Mouse (Mus musculus): ENCODE results near the gene Olfr1157. TPM values are rescaled to one million over a fixed set of nuclear protein-coding genes. Genes with fewer than 3 reads are reported as not detected.

The Olfr1157 gene
- not detected in 2 replicates for polyA plus RNA-seq (2015; fragmentation: Nextera tagmentation; extraction: Ambion mirVana)

DNA sequence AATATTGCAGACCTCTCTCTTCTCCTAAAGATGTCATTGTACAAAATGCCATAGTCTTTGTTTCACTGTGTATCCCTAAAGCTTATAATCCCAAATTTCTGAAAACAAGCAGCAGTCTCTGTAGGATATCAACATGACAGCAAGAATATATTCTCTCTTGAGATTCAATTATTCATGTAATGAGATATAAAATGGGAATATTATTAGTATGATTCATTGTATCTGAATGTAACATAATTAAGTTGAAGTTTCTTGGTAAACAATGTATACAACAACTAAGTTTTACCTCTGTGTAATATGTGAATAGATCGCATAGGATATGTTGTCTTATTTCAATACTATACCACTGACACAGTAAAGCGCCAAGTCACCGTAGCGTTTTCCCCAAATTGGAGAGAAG is at the start of gene Olfr1157:
TSS of gene Olfr1157 (minus strand) at position 101 of the 400 bp plus-strand sequence.
- Histone ChIP-seq H3K9me3 (ENCODE audit: control insufficient read depth, low read length) (no peaks in the 10 kb centered on the region), H3K27ac (replicated peaks) (no peak within 1 kb of the TSS), H3K4me2 (replicated peaks; ENCODE audit: low read depth) (no peak within 1 kb of the TSS), H3K36me3 (ENCODE audit: control insufficient read depth, insufficient read depth, low read length) (no peaks in the 10 kb centered on the region), H3K4me1 (replicated peaks; ENCODE audit: control insufficient read depth, insufficient read depth) (no peaks in the 10 kb centered on the region), H3K27me3 (ENCODE audit: control insufficient read depth, insufficient read depth, low read length) (no peaks in the 10 kb centered on the region), H3K4me3 (ENCODE audit: low read depth, low read length) (no peak within 1 kb of the TSS), H3K9ac (ENCODE audit: low read length) (no peak within 1 kb of the TSS)
- DNase-seq (ENCODE audit: low spot score) (no peak), ATAC-seq (ENCODE audit: low FRiP score, low TSS enrichment) (no peak)
- 97% methylated on average over 4 of the region's 4 CpGs for WGBS
- TF ChIP-seq EP300 (optimal IDR thresholded peaks at IDR 0.05): no peak

DNA sequence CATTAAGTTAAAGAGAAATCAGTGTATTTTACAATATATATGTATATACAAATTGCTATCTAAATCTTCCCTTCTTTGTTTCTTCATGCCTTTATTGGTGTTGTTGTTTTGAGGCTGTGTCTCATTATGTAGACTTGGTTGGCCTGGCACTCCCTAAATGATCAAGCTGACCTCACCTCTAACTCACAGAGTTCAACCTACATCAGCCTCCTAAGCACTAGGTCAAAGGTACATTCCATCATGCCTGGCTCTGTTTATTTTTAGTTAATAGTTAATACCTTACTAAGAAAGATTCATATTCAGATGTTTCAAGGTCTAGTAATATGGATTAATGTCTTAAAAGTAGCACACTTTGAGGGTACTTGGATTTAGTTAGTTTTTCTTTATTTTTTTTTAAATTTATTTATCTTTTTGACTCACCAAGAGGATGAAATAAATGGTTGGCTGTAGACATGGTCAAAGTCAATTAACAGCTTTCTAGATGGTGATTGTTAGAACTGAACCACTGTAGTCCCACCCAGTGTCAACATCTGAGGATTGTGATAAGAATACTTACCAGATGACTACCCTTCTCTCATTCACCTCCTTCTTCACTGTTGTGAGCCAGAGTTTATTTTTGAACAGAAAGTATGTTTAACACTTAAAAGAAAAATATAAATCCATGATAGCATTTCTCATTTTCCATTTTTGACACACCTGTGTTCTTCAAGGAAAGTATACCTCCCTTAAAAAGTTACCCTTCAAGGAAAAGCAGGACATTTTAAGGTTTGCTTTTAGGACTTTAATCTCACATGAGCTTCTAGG is 39.6 kb upstream of the Olfr1157 start, which contains the start of gene Olfr1160:
TSS of gene Olfr1160 (minus strand) at position 754 of the 804 bp plus-strand sequence.
- no peak within 1 kb of the TSS for H3K4me3 ChIP-seq (ENCODE audit: low read depth, low read length)

DNA sequence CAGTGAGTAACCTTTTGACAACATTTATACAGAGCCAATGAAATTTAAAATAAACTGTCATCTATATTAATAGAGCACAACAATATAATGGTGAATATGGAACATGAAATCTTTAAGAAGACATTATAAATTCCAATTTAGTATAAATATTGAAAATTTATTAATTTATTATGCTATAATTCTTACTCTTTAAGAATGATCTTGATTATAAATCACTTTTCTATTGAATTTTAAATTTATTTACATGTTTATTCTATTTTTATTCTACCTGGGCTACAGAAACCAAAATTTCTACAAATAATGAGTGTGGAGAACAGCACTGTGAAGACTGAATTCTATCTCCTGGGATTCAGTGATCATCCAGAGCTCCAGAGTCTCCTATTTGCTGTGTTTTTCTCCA is 21.7 kb upstream of the Olfr1157 start, which contains the start of gene Olfr1158:
TSS of gene Olfr1158 (plus strand) at position 301 of the 400 bp plus-strand sequence.
- H3K27me3 ChIP-seq (ENCODE audit: control insufficient read depth, insufficient read depth, low read length): no peaks in the 10 kb centered on the region
- no peak for DNase-seq (ENCODE audit: low spot score)
- no peak within 1 kb of the TSS for H3K9ac ChIP-seq (ENCODE audit: low read length)
- H3K4me2 ChIP-seq (replicated peaks; ENCODE audit: low read depth): no peak within 1 kb of the TSS
- H3K4me1 ChIP-seq (replicated peaks; ENCODE audit: control insufficient read depth, insufficient read depth): no peaks in the 10 kb centered on the region
- no peak within 1 kb of the TSS for H3K4me3 ChIP-seq (ENCODE audit: low read depth, low read length)
- ATAC-seq (ENCODE audit: low FRiP score, low TSS enrichment): no peak
- H3K36me3 ChIP-seq (ENCODE audit: control insufficient read depth, insufficient read depth, low read length): no peaks in the 10 kb centered on the region
- TF ChIP-seq EP300 (optimal IDR thresholded peaks at IDR 0.05): no peak
- no peak for TF ChIP-seq CTCF (IDR thresholded peaks at IDR 0.05; ENCODE audit: low read depth)
- H3K9me3 ChIP-seq (ENCODE audit: control insufficient read depth, low read length): no peaks in the 10 kb centered on the region
- no peak within 1 kb of the TSS for H3K27ac ChIP-seq (replicated peaks)

More for the DNA sequence above, 39.6 kb upstream of the Olfr1157 start, which contains the start of gene Olfr1160:
- ATAC-seq (ENCODE audit: low FRiP score, low TSS enrichment) (peak; percentile 99), DNase-seq (ENCODE audit: low spot score) (no peak)
- H3K9ac ChIP-seq (ENCODE audit: low read length): no peak within 1 kb of the TSS
- TF ChIP-seq CTCF (IDR thresholded peaks at IDR 0.05; ENCODE audit: low read depth): no peak
- no peak for TF ChIP-seq EP300 (optimal IDR thresholded peaks at IDR 0.05)
- no peaks in the 10 kb centered on the region for H3K36me3 ChIP-seq (ENCODE audit: control insufficient read depth, insufficient read depth, low read length)
- H3K4me1 ChIP-seq (replicated peaks; ENCODE audit: control insufficient read depth, insufficient read depth): no peaks in the 10 kb centered on the region
- no peak within 1 kb of the TSS for H3K27ac ChIP-seq (replicated peaks)
- H3K27me3 ChIP-seq (ENCODE audit: control insufficient read depth, insufficient read depth, low read length): no peaks in the 10 kb centered on the region
- H3K4me2 ChIP-seq (replicated peaks; ENCODE audit: low read depth): no peak within 1 kb of the TSS
- H3K9me3 ChIP-seq (ENCODE audit: control insufficient read depth, low read length): no peaks in the 10 kb centered on the region

- H3K4me2 ChIP-seq (replicated peaks; ENCODE audit: low read depth): no peak within 1 kb of the TSS
- no peak for ATAC-seq (ENCODE audit: low FRiP score, low TSS enrichment)
- no peaks in the 10 kb centered on the region for H3K36me3 ChIP-seq (ENCODE audit: control insufficient read depth, insufficient read depth, low read length)
- no peaks in the 10 kb centered on the region for H3K4me1 ChIP-seq (replicated peaks; ENCODE audit: control insufficient read depth, insufficient read depth)
- no peaks in the 10 kb centered on the region for H3K9me3 ChIP-seq (ENCODE audit: control insufficient read depth, low read length)
- no peaks in the 10 kb centered on the region for H3K27me3 ChIP-seq (ENCODE audit: control insufficient read depth, insufficient read depth, low read length)
- H3K27ac ChIP-seq (replicated peaks): no peak within 1 kb of the TSS
- DNase-seq (ENCODE audit: low spot score): no peak
- 68% methylated on average over 3 of the region's 3 CpGs for WGBS
- H3K9ac ChIP-seq (ENCODE audit: low read length): no peak within 1 kb of the TSS
- TF ChIP-seq EP300 (optimal IDR thresholded peaks at IDR 0.05) (no peak), CTCF (IDR thresholded peaks at IDR 0.05; ENCODE audit: low read depth) (no peak)
- no peak within 1 kb of the TSS for H3K4me3 ChIP-seq (ENCODE audit: low read depth, low read length)
Observed at GRCm38 (mm10) chr2:87974563-87974962, 6.5 kb upstream of the Olfr1157 start, which contains the start of gene Olfr74. Gene Olfr74, minus strand, starts transcription at chr2:87974663.

DNA sequence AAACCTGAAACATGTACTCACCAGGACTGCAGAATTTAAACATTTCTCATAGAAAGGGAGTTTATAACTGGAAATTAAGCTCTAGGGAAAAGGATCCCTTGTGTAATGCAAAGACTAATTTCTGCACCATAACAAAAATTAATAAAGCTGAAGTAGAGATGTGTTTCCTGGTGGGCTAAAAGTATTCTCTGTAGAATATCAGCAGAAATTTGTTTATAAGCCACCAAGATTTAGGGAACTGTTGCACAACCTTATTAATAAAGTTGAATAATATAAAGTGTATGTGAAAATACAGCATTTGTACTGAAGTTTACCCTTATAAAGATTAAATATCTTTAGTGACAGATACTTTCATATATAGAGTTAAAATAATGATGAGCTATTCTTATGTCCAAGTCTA is 15.1 kb downstream of the Olfr1157 start, which contains the start of gene Olfr1156:
TSS of gene Olfr1156 (minus strand) at position 101 of the 400 bp plus-strand sequence.
- Histone ChIP-seq H3K4me1 (replicated peaks; ENCODE audit: control insufficient read depth, insufficient read depth) (no peaks in the 10 kb centered on the region), H3K4me3 (ENCODE audit: low read depth, low read length) (no peak within 1 kb of the TSS), H3K4me2 (replicated peaks; ENCODE audit: low read depth) (no peak within 1 kb of the TSS), H3K9me3 (ENCODE audit: control insufficient read depth, low read length) (no peaks in the 10 kb centered on the region), H3K36me3 (ENCODE audit: control insufficient read depth, insufficient read depth, low read length) (no peaks in the 10 kb centered on the region), H3K9ac (ENCODE audit: low read length) (no peak within 1 kb of the TSS), H3K27ac (replicated peaks) (no peak within 1 kb of the TSS), H3K27me3 (ENCODE audit: control insufficient read depth, insufficient read depth, low read length) (no peaks in the 10 kb centered on the region)
- DNase-seq (ENCODE audit: low spot score) (no peak), ATAC-seq (ENCODE audit: low FRiP score, low TSS enrichment) (no peak)
- TF ChIP-seq EP300 (optimal IDR thresholded peaks at IDR 0.05) (no peak), CTCF (IDR thresholded peaks at IDR 0.05; ENCODE audit: low read depth) (no peak)

- 92% methylated on average over 1 of the region's 1 CpGs for WGBS
- DNase-seq (ENCODE audit: low spot score) (no peak), ATAC-seq (ENCODE audit: low FRiP score, low TSS enrichment) (no peak)
- Histone ChIP-seq H3K27me3 (ENCODE audit: control insufficient read depth, insufficient read depth, low read length) (no peaks in the 10 kb centered on the region), H3K4me3 (ENCODE audit: low read depth, low read length) (no peak within 1 kb of the TSS), H3K27ac (replicated peaks) (no peak within 1 kb of the TSS), H3K9ac (ENCODE audit: low read length) (no peak within 1 kb of the TSS), H3K36me3 (ENCODE audit: control insufficient read depth, insufficient read depth, low read length) (no peaks in the 10 kb centered on the region), H3K4me1 (replicated peaks; ENCODE audit: control insufficient read depth, insufficient read depth) (no peaks in the 10 kb centered on the region), H3K4me2 (replicated peaks; ENCODE audit: low read depth) (no peak within 1 kb of the TSS), H3K9me3 (ENCODE audit: control insufficient read depth, low read length) (no peaks in the 10 kb centered on the region)
- no peak for TF ChIP-seq EP300 (optimal IDR thresholded peaks at IDR 0.05)
- no peak for TF ChIP-seq CTCF (IDR thresholded peaks at IDR 0.05; ENCODE audit: low read depth)
Observed at GRCm38 (mm10) chr2:87945037-87945436, 23.1 kb downstream of the Olfr1157 start, which contains the start of gene Olfr1155. Gene Olfr1155, minus strand, starts transcription at chr2:87945137.

Other genes starting within 250 kb of the Olfr1157 start
- not detected in 2 replicates for gene Olfr1138, start 228.3 kb downstream of the Olfr1157 start, polyA plus RNA-seq (2015; fragmentation: Nextera tagmentation; extraction: Ambion mirVana)
- not detected in 2 replicates for gene Olfr1140, start 224.5 kb downstream of the Olfr1157 start, polyA plus RNA-seq (2015; fragmentation: Nextera tagmentation; extraction: Ambion mirVana)
- gene Olfr1141, start 214.3 kb downstream of the Olfr1157 start, polyA plus RNA-seq (2015; fragmentation: Nextera tagmentation; extraction: Ambion mirVana): not detected in 2 replicates
- not detected in 2 replicates for gene Olfr152, start 188.8 kb downstream of the Olfr1157 start, polyA plus RNA-seq (2015; fragmentation: Nextera tagmentation; extraction: Ambion mirVana)
- gene Olfr1143, start 167.7 kb downstream of the Olfr1157 start, polyA plus RNA-seq (2015; fragmentation: Nextera tagmentation; extraction: Ambion mirVana): not detected in 2 replicates
- not detected in 2 replicates for gene Olfr1145, start 158.5 kb downstream of the Olfr1157 start, polyA plus RNA-seq (2015; fragmentation: Nextera tagmentation; extraction: Ambion mirVana)
- gene Olfr1148, start 137.8 kb downstream of the Olfr1157 start, polyA plus RNA-seq (2015; fragmentation: Nextera tagmentation; extraction: Ambion mirVana): not detected in 2 replicates
- gene Olfr1150-ps1, start 124.3 kb downstream of the Olfr1157 start, polyA plus RNA-seq (2015; fragmentation: Nextera tagmentation; extraction: Ambion mirVana): not detected in 2 replicates
- gene Olfr1151, start 112.4 kb downstream of the Olfr1157 start, polyA plus RNA-seq (2015; fragmentation: Nextera tagmentation; extraction: Ambion mirVana): not detected in 2 replicates
- gene Olfr1152, start 101.8 kb downstream of the Olfr1157 start, polyA plus RNA-seq (2015; fragmentation: Nextera tagmentation; extraction: Ambion mirVana): not detected in 2 replicates
- 0.10 TPM in 1 of 2 replicates, not detected in the other for gene Olfr1153, start 73.3 kb downstream of the Olfr1157 start, polyA plus RNA-seq (2015; fragmentation: Nextera tagmentation; extraction: Ambion mirVana)
- not detected in 2 replicates for gene Olfr1154, start 63.1 kb downstream of the Olfr1157 start, polyA plus RNA-seq (2015; fragmentation: Nextera tagmentation; extraction: Ambion mirVana)
- gene Olfr1155, start 23.2 kb downstream of the Olfr1157 start, polyA plus RNA-seq (2015; fragmentation: Nextera tagmentation; extraction: Ambion mirVana): not detected in 2 replicates
- gene Olfr1156, start 15.2 kb downstream of the Olfr1157 start, polyA plus RNA-seq (2015; fragmentation: Nextera tagmentation; extraction: Ambion mirVana): not detected in 2 replicates
- gene Olfr74, start 6.4 kb upstream of the Olfr1157 start, polyA plus RNA-seq (2015; fragmentation: Nextera tagmentation; extraction: Ambion mirVana): not detected in 2 replicates
- gene Olfr1158, start 21.8 kb upstream of the Olfr1157 start, polyA plus RNA-seq (2015; fragmentation: Nextera tagmentation; extraction: Ambion mirVana): not detected in 2 replicates
- 0.04 TPM in 1 of 2 replicates, not detected in the other for gene Olfr1160, start 40.0 kb upstream of the Olfr1157 start, polyA plus RNA-seq (2015; fragmentation: Nextera tagmentation; extraction: Ambion mirVana)
- gene Olfr1161, start 54.5 kb upstream of the Olfr1157 start, polyA plus RNA-seq (2015; fragmentation: Nextera tagmentation; extraction: Ambion mirVana): not detected in 2 replicates
- not detected in 2 replicates for gene Olfr73, start 69.4 kb upstream of the Olfr1157 start, polyA plus RNA-seq (2015; fragmentation: Nextera tagmentation; extraction: Ambion mirVana)
- 0.02 TPM in 1 of 2 replicates, not detected in the other for gene Olfr1162, start 82.8 kb upstream of the Olfr1157 start, polyA plus RNA-seq (2015; fragmentation: Nextera tagmentation; extraction: Ambion mirVana)
- gene Olfr1163, start 103.5 kb upstream of the Olfr1157 start, polyA plus RNA-seq (2015; fragmentation: Nextera tagmentation; extraction: Ambion mirVana): not detected in 2 replicates
- not detected in 2 replicates for gene Olfr1164, start 125.7 kb upstream of the Olfr1157 start, polyA plus RNA-seq (2015; fragmentation: Nextera tagmentation; extraction: Ambion mirVana)
- gene Olfr1166, start 160.0 kb upstream of the Olfr1157 start, polyA plus RNA-seq (2015; fragmentation: Nextera tagmentation; extraction: Ambion mirVana): not detected in 2 replicates
- not detected in 2 replicates for gene Olfr1167, start 186.9 kb upstream of the Olfr1157 start, polyA plus RNA-seq (2015; fragmentation: Nextera tagmentation; extraction: Ambion mirVana)
- not detected in 2 replicates for gene Olfr1168, start 213.6 kb upstream of the Olfr1157 start, polyA plus RNA-seq (2015; fragmentation: Nextera tagmentation; extraction: Ambion mirVana)

All from stomach, postnatal 0 days (tissue).